Mouse (Mus musculus): ENCODE results near the gene Slc7a1.
A peak's percentile ranks its signal among the peaks of the same experiment; 100 is the strongest.
"Not testable (repeated sequence)": the region's sequence is repeated elsewhere in the genome, so short reads cannot be mapped to it uniquely, and the experiment has no call there.

Slc7a1 gene

GRCm38 (mm10) chr5:148326295-148326694, 73.4 kb downstream of the Slc7a1 start:
- DNase-seq (ENCODE audit: low spot score in 2 of 2), result not testable (repeated sequence)

- peak in 1 of 2 experiments; percentile 43 for DNase-seq (ENCODE audit: low spot score in 2 of 2)
These were observed 74.3 kb downstream of the Slc7a1 start for GRCm38 (mm10) chr5:148325317-148325885.

- DNase-seq (ENCODE audit: low spot score in 2 of 2), result no peak
These were observed 84.8 kb downstream of the Slc7a1 start for GRCm38 (mm10) chr5:148314931-148315330.

- DNase-seq (ENCODE audit: low spot score in 2 of 2), result no peak
These were observed 87.3 kb downstream of the Slc7a1 start for GRCm38 (mm10) chr5:148312443-148312842.

- DNase-seq (ENCODE audit: low spot score in 2 of 2), result no peak
These were observed 88.9 kb downstream of the Slc7a1 start for GRCm38 (mm10) chr5:148310790-148311189.

GRCm38 (mm10) chr5:148304112-148304511, 95.6 kb downstream of the Slc7a1 start:
- DNase-seq (ENCODE audit: low spot score in 2 of 2), result no peak

GRCm38 (mm10) chr5:148302968-148303367, 96.7 kb downstream of the Slc7a1 start:
- no peak for DNase-seq (ENCODE audit: low spot score in 2 of 2)

GRCm38 (mm10) chr5:148293346-148293745, 106.4 kb downstream of the Slc7a1 start:
- peak; percentile 33 to 74 for DNase-seq (ENCODE audit: low spot score in 2 of 2)

- DNase-seq (ENCODE audit: low spot score in 2 of 2), result no peak
These were observed 106.8 kb downstream of the Slc7a1 start for GRCm38 (mm10) chr5:148292862-148293261.

GRCm38 (mm10) chr5:148289951-148290350, 109.8 kb downstream of the Slc7a1 start:
- no peak for DNase-seq (ENCODE audit: low spot score in 2 of 2)

GRCm38 (mm10) chr5:148288804-148289203, 110.9 kb downstream of the Slc7a1 start:
- no peak for DNase-seq (ENCODE audit: low spot score in 2 of 2)

- no peak for DNase-seq (ENCODE audit: low spot score in 2 of 2)
These were observed 112.2 kb downstream of the Slc7a1 start for GRCm38 (mm10) chr5:148287529-148287928.

GRCm38 (mm10) chr5:148283584-148283983, 116.1 kb downstream of the Slc7a1 start:
- DNase-seq (ENCODE audit: low spot score in 2 of 2), result no peak

- DNase-seq (ENCODE audit: low spot score in 2 of 2), result no peak
These were observed 116.5 kb downstream of the Slc7a1 start for GRCm38 (mm10) chr5:148283177-148283576.

GRCm38 (mm10) chr5:148282631-148283030, 117.1 kb downstream of the Slc7a1 start:
- DNase-seq (ENCODE audit: low spot score in 2 of 2), result no peak

GRCm38 (mm10) chr5:148282093-148282492, 117.6 kb downstream of the Slc7a1 start:
- no peak for DNase-seq (ENCODE audit: low spot score in 2 of 2)

- DNase-seq (ENCODE audit: low spot score in 2 of 2), result no peak
These were observed 119.4 kb downstream of the Slc7a1 start for GRCm38 (mm10) chr5:148280321-148280720.

GRCm38 (mm10) chr5:148278233-148278632, 121.5 kb downstream of the Slc7a1 start:
- no peak for DNase-seq (ENCODE audit: low spot score in 2 of 2)

All from spleen, postnatal 4 days (tissue).